Mouse (Mus musculus): ENCODE measurements at regions not wholly inside any gene's neighbourhood (a gene's known extent, or its start where the extent isn't known, plus 50 kb on each side); places are given as distances from the start of the nearest gene placed in this dataset.

- no peak for TF ChIP-seq CTCF (IDR thresholded peaks at IDR 0.05; ENCODE audit: borderline replicate concordance, extremely low read depth, insufficient read depth, insufficient read length)
- no peak for TF ChIP-seq POLR2A (IDR thresholded peaks at IDR 0.05; ENCODE audit: borderline replicate concordance, extremely low read depth, insufficient read depth, insufficient read length, poor library complexity, severe bottlenecking)
Measured at GRCm38 (mm10) chr14:14528437-14528836, 127.3 kb downstream of the Olfr721-ps1 start.
